Mouse (Mus musculus) thymus, adult 2 months (tissue): ENCODE measurements around the gene Slc25a39.

Experiments used
- CTCF ChIP-seq: fragments of 200-500 bp; IDR thresholded peaks from 2 replicates; pipeline ENCODE4 v1.5.1; 2012; ENCODE audit warnings: mild to moderate bottlenecking, control low read depth, low read length, moderate library complexity, borderline replicate concordance; ENCODE audit not compliant: control insufficient read depth, poor library complexity, insufficient read depth; ENCODE audit errors: extremely low read depth
- POLR2A ChIP-seq: fragments of 200-500 bp; IDR thresholded peaks from 2 replicates; pipeline ENCODE4 v1.6.1; 2012; ENCODE audit warnings: mild to moderate bottlenecking, low read length, control low read depth, moderate library complexity; ENCODE audit not compliant: control insufficient read depth, poor library complexity, insufficient read depth; ENCODE audit errors: extremely low read depth

- TF ChIP-seq POLR2A (0 out of 2 replicates have a peak, but pooled peaks have one; percentile 11), CTCF (peak; percentile 44; the same call in 1 of the 2 replicates)
Measured at GRCm38 (mm10) chr11:102406900-102407833, 579 bp downstream of the Slc25a39 start.
